Comparison of ENCODE assay signal across 11 mouse cellular contexts in genomic region chr6:23966980-23967379, GRCm38 (mm10). TPM values are rescaled to one million over a fixed set of nuclear protein-coding genes. Genes with fewer than 3 reads are reported as not detected.
"Had no signal": no experiment of that assay in that cellular context is flagged by ENCODE, and none has a peak within 500 bp of the region (broad histone marks: within the 10 kb centered on the region; RNA-seq: fewer than 3 reads in every experiment).

No protein-coding gene starts in this region.

- DNase-seq: kidney, adult 2 months; kidney, postnatal 25 days; layer of hippocampus, adult 9-11 months; layer of hippocampus, postnatal 36 days; lung, embryonic 14.5 days; lung, postnatal 14 days; spleen, adult 18-20 months; thymus, adult 2 months; thymus, postnatal 25 days had no signal

RNA-seq across cellular contexts. Expression of gene Tas2r118, which starts 2.9 kb away (rescaled TPM):
- total RNA-seq: layer of hippocampus, postnatal 36 days; megakaryocyte progenitor cell, adult 5-6 weeks; midbrain, postnatal 0 days had no signal
